Mouse (Mus musculus): ENCODE results near the gene Rhox3f.
"Not testable (repeated sequence)": the region's sequence is repeated elsewhere in the genome, so short reads cannot be mapped to it uniquely, and the experiment has no call there.

- not testable (repeated sequence) for TF ChIP-seq CTCF, EP300 (IDR thresholded peaks at IDR 0.05; ENCODE audit: low read depth)
Observed at GRCm38 (mm10) chrX:37628512-37628911, 47.7 kb downstream of the Rhox3f start, which contains the start of gene Rhox3g.
